Mouse (Mus musculus) hindbrain, embryonic 14.5 days (tissue): ENCODE data around the gene Fam136a. TPM values are rescaled to one million over a fixed set of nuclear protein-coding genes. Genes with fewer than 3 reads are reported as not detected.

ENCODE experiments used
- ATAC-seq: fragments of 200-750 bp; cut with Nextera tagmentation; 2 replicates; pipeline ENCODE4 v1.8.0; 2017; ENCODE audit warnings: moderate number of reproducible peaks, mild to moderate bottlenecking, moderate TSS enrichment, moderate library complexity; ENCODE audit not compliant: low FRiP score
- DNase-seq: peaks from one replicate; pipeline ENCODE4 v3.0.0-alpha.2; 2015; ENCODE audit warnings: low spot score
- H3K27ac ChIP-seq: fragments of 300-500 bp; sonication (generic); 2 replicates; pipeline ENCODE4 v1.5.1; 2014; ENCODE audit warnings: mild to moderate bottlenecking, moderate library complexity
- H3K27me3 ChIP-seq: fragments of 300-500 bp; sonication (generic); 2 replicates; pipeline ENCODE4 v1.6.1; 2014; ENCODE audit warnings: mild to moderate bottlenecking, low read length, mixed read lengths; ENCODE audit not compliant: control insufficient read depth, insufficient read depth
- H3K36me3 ChIP-seq: fragments of 300-500 bp; sonication (generic); replicated peaks from 2 replicates; pipeline ENCODE4 v1.6.1; 2014; ENCODE audit not compliant: control insufficient read depth, insufficient read depth
- H3K4me1 ChIP-seq: fragments of 300-500 bp; sonication (generic); replicated peaks from 2 replicates; pipeline ENCODE4 v1.6.1; 2014; ENCODE audit warnings: antibody characterized with exemption, low read length, mixed read lengths; ENCODE audit not compliant: control insufficient read depth, insufficient read depth
- H3K4me2 ChIP-seq: fragments of 300-500 bp; sonication (generic); replicated peaks from 2 replicates; pipeline ENCODE4 v1.6.1; 2014; ENCODE audit warnings: mild to moderate bottlenecking, moderate library complexity
- H3K4me3 ChIP-seq: fragments of 300-500 bp; sonication (generic); replicated peaks from 2 replicates; pipeline ENCODE4 v1.5.1; 2014; ENCODE audit warnings: mild to moderate bottlenecking, low read length
- H3K9ac ChIP-seq: fragments of 300-500 bp; sonication (generic); 2 replicates; pipeline ENCODE4 v1.6.1; 2014
- H3K9me3 ChIP-seq: fragments of 300-500 bp; sonication (generic); 2 replicates; pipeline ENCODE4 v1.6.1; 2016; ENCODE audit warnings: low read length; ENCODE audit not compliant: control insufficient read depth
- WGBS: fragments of 180-500 bp; shearing (Covaris S2); extraction: QIAGEN DNeasy Blood & Tissue Kit; methylation state at CpG from one replicate; pipeline ENCODE4 v1.1.7; 2014; 5-methylcytosine and 5-hydroxymethylcytosine counted together
- polyA plus RNA-seq: library from polyadenylated mRNA; unstranded; fragments of >200 nt; fragmentation: Nextera tagmentation; extraction: Ambion mirVana; gene quantifications from 2 replicates; pipeline ENCODE4 v1.2.1, GENCODE M21; 2014

The Fam136a gene
- polyA plus RNA-seq, 1 experiment from 2014 or later = 114 TPM

GRCm38 (mm10) chr6:86399995-86400394 lies 34.5 kb downstream of the Fam136a start:
- H3K4me3 ChIP-seq = no peak overlapping the region
- ATAC-seq (no peak), DNase-seq (no peak)
- H3K4me2 ChIP-seq = no peak overlapping the region
- H3K36me3 ChIP-seq = no peaks in the 10 kb centered on the region
- no peaks in the 10 kb centered on the region for H3K9me3 ChIP-seq
- 91% methylated on average over 2 of the region's 2 CpGs for WGBS
- H3K9ac ChIP-seq = no peak overlapping the region
- H3K4me1 ChIP-seq = peaks cover 16% of the 10 kb centered on the region
- H3K27me3 ChIP-seq = no peaks in the 10 kb centered on the region
- no peak overlapping the region for H3K27ac ChIP-seq

- DNase-seq (peak; percentile 76), ATAC-seq (no peak)
- H3K4me2 ChIP-seq = peak overlapping the region; percentile 38
- H3K27me3 ChIP-seq = no peaks in the 10 kb centered on the region
- H3K4me3 ChIP-seq = no peak overlapping the region; the same call in 1 of the 2 replicates
- 9% methylated on average over 9 of the region's 9 CpGs for WGBS
- H3K9me3 ChIP-seq = no peaks in the 10 kb centered on the region
- no peak overlapping the region for H3K27ac ChIP-seq
- no peak overlapping the region for H3K9ac ChIP-seq
- peaks cover 7% of the 10 kb centered on the region; the same call in 1 of the 2 replicates for H3K4me1 ChIP-seq
- no peaks in the 10 kb centered on the region for H3K36me3 ChIP-seq
Observed at GRCm38 (mm10) chr6:86400972-86401371, 35.5 kb downstream of the Fam136a start.

- H3K4me3 ChIP-seq = peak overlapping the region; percentile 88
- DNase-seq = no peak
- ATAC-seq = no peak
- H3K36me3 ChIP-seq = peaks cover 13% of the 10 kb centered on the region
- H3K27me3 ChIP-seq = no peaks in the 10 kb centered on the region
- H3K27ac ChIP-seq = no peak overlapping the region
- H3K4me1 ChIP-seq = peaks cover 17% of the 10 kb centered on the region
- H3K9me3 ChIP-seq = no peaks in the 10 kb centered on the region
- H3K9ac ChIP-seq = peak overlapping the region; percentile 100
- 42% methylated on average over 12 of the region's 12 CpGs for WGBS
- H3K4me2 ChIP-seq = peak overlapping the region; percentile 81
Observed at GRCm38 (mm10) chr6:86402681-86403607, 37.5 kb downstream of the Fam136a start.

GRCm38 (mm10) chr6:86403728-86404099 lies 38.3 kb downstream of the Fam136a start:
- Histone ChIP-seq H3K4me1 (peaks cover 19% of the 10 kb centered on the region), H3K9me3 (no peaks in the 10 kb centered on the region), H3K27ac (peak overlapping the region; percentile 100), H3K4me2 (peak overlapping the region; percentile 81), H3K27me3 (no peaks in the 10 kb centered on the region), H3K9ac (peak overlapping the region; percentile 100), H3K36me3 (peaks cover 18% of the 10 kb centered on the region), H3K4me3 (peak overlapping the region; percentile 88)
- peak; percentile 97 for DNase-seq
- peak; percentile 78 for ATAC-seq
- under 1% methylated on average over 15 of the region's 15 CpGs for WGBS

- Histone ChIP-seq H3K36me3 (peaks cover 22% of the 10 kb centered on the region), H3K9me3 (no peaks in the 10 kb centered on the region), H3K9ac (peak within 1 kb of the TSS; percentile 100), H3K4me3 (peak within 1 kb of the TSS; percentile 88), H3K4me1 (peaks cover 19% of the 10 kb centered on the region), H3K4me2 (peak within 1 kb of the TSS; percentile 81), H3K27me3 (no peaks in the 10 kb centered on the region), H3K27ac (peak within 1 kb of the TSS; percentile 100)
- DNase-seq (peak; percentile 97), ATAC-seq (peak; percentile 97)
- under 1% methylated on average over 60 of the region's 62 CpGs for whole genome bisulfite sequencing
Observed at GRCm38 (mm10) chr6:86404100-86404861, 38.8 kb downstream of the Fam136a start, which contains the start of gene Tia1. TSS of gene Tia1 (plus strand) at chr6:86404219.

- ATAC-seq = no peak
- Histone ChIP-seq H3K9ac (peak overlapping the region; percentile 100), H3K36me3 (peaks cover 28% of the 10 kb centered on the region), H3K4me2 (peak overlapping the region; percentile 81), H3K4me1 (peaks cover 26% of the 10 kb centered on the region), H3K9me3 (no peaks in the 10 kb centered on the region), H3K27ac (peak overlapping the region; percentile 100), H3K4me3 (peak overlapping the region; percentile 88), H3K27me3 (no peaks in the 10 kb centered on the region)
- under 1% methylated on average over 11 of the region's 11 CpGs for WGBS
- DNase-seq = peak; percentile 46
Observed at GRCm38 (mm10) chr6:86404996-86405395, 39.5 kb downstream of the Fam136a start.

GRCm38 (mm10) chr6:86406306-86406705 lies 40.9 kb downstream of the Fam136a start:
- H3K36me3 ChIP-seq = peaks cover 28% of the 10 kb centered on the region
- no peaks in the 10 kb centered on the region for H3K27me3 ChIP-seq
- no peak overlapping the region for H3K27ac ChIP-seq
- H3K4me3 ChIP-seq = peak overlapping the region; percentile 88
- DNase-seq (no peak), ATAC-seq (no peak)
- H3K4me1 ChIP-seq = peaks cover 31% of the 10 kb centered on the region
- peak overlapping the region; percentile 81 for H3K4me2 ChIP-seq
- H3K9ac ChIP-seq = peak overlapping the region; percentile 100
- no peaks in the 10 kb centered on the region for H3K9me3 ChIP-seq

- H3K4me3 ChIP-seq = no peak overlapping the region
- H3K36me3 ChIP-seq = peaks cover 90% of the 10 kb centered on the region
- H3K4me2 ChIP-seq = no peak overlapping the region
- no peaks in the 10 kb centered on the region for H3K4me1 ChIP-seq
- DNase-seq (no peak), ATAC-seq (no peak)
- H3K27me3 ChIP-seq = no peaks in the 10 kb centered on the region
- 94% methylated on average over 6 of the region's 6 CpGs for WGBS
- no peak overlapping the region for H3K27ac ChIP-seq
- H3K9me3 ChIP-seq = no peaks in the 10 kb centered on the region
- H3K9ac ChIP-seq = no peak overlapping the region
Observed at GRCm38 (mm10) chr6:86418711-86419110, 53.3 kb downstream of the Fam136a start.

GRCm38 (mm10) chr6:86419239-86419638 lies 53.8 kb downstream of the Fam136a start:
- 92% methylated on average over 3 of the region's 3 CpGs for WGBS
- Histone ChIP-seq H3K9ac (no peak overlapping the region), H3K4me2 (no peak overlapping the region), H3K27me3 (no peaks in the 10 kb centered on the region), H3K4me3 (no peak overlapping the region), H3K9me3 (no peaks in the 10 kb centered on the region), H3K4me1 (no peaks in the 10 kb centered on the region), H3K36me3 (peaks cover 88% of the 10 kb centered on the region), H3K27ac (no peak overlapping the region)
- ATAC-seq (no peak), DNase-seq (no peak)
